Mouse (Mus musculus) forebrain, embryonic 12.5 days (tissue): ENCODE results near the gene Tnn. TPM values are rescaled to one million over a fixed set of nuclear protein-coding genes. Genes with fewer than 3 reads are reported as not detected.

Source experiments
- ATAC-seq: fragments of 200-750 bp; cut with Nextera tagmentation; 2 replicates; pipeline ENCODE4 v1.8.0; 2017; ENCODE audit warnings: moderate TSS enrichment; ENCODE audit not compliant: low FRiP score
- H3K27ac ChIP-seq: fragments of 300-500 bp; sonication (generic); 2 replicates; pipeline ENCODE4 v1.5.1; 2016; ENCODE audit warnings: mild to moderate bottlenecking
- H3K27me3 ChIP-seq: fragments of 300-500 bp; sonication (generic); 2 replicates; pipeline ENCODE4 v1.6.1; 2016; ENCODE audit warnings: mild to moderate bottlenecking
- H3K36me3 ChIP-seq: fragments of 300-500 bp; sonication (generic); replicated peaks from 2 replicates; pipeline ENCODE4 v1.6.1; 2016; ENCODE audit warnings: mild to moderate bottlenecking
- H3K4me1 ChIP-seq: fragments of 300-500 bp; sonication (generic); 2 replicates; pipeline ENCODE4 v1.6.1; 2016
- H3K4me2 ChIP-seq: fragments of 300-500 bp; sonication (generic); 2 replicates; pipeline ENCODE4 v1.6.1; 2016; ENCODE audit warnings: mild to moderate bottlenecking, moderate library complexity
- H3K4me3 ChIP-seq: fragments of 300-500 bp; sonication (generic); replicated peaks from 2 replicates; pipeline ENCODE4 v1.5.1; 2016; ENCODE audit warnings: mild to moderate bottlenecking
- H3K9ac ChIP-seq: fragments of 300-500 bp; sonication (generic); 2 replicates; pipeline ENCODE4 v1.6.1; 2016; ENCODE audit warnings: mild to moderate bottlenecking
- H3K9me3 ChIP-seq: fragments of 300-500 bp; sonication (generic); 2 replicates; pipeline ENCODE4 v1.6.1; 2016
- WGBS: fragments of 180-500 bp; shearing (Covaris S2); methylation state at CpG from one replicate; pipeline ENCODE4 v1.1.7; 2016; 5-methylcytosine and 5-hydroxymethylcytosine counted together
- polyA plus RNA-seq: library from polyadenylated mRNA; unstranded; fragments of >200 nt; fragmentation: Nextera tagmentation; extraction: Ambion mirVana; gene quantifications from 2 replicates; pipeline ENCODE4 v1.2.1, GENCODE M21; 2016

The Tnn gene
- polyA plus RNA-seq, 1 experiment from 2014 or later = 0.11 TPM

DNA sequence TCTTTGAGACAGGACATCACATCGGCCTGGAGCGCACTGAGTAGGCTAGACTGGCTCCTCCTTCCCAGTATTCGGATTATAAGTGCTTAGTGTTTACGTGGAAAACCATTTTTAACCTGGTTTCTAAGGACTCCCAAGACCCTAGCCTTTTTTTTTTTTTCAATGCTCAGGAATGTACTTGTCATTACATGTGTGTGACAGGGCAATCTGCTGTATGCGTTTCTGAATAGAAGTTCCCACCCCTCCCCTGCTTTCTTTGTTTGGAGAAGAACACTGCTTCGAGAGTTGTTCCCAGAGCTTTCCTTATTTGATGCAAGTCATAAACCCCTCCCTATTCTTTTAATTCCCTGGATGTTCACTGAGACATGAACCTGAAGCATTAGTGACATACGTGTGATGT lies 9.0 kb downstream of the Tnn start:
- Histone ChIP-seq H3K36me3 (no peaks in the 10 kb centered on the region), H3K9ac (no peak overlapping the region), H3K27me3 (no peaks in the 10 kb centered on the region), H3K9me3 (no peaks in the 10 kb centered on the region), H3K4me2 (no peak overlapping the region), H3K4me3 (no peak overlapping the region), H3K4me1 (peaks cover 2% of the 10 kb centered on the region), H3K27ac (no peak overlapping the region)
- ATAC-seq = no peak
- WGBS = 69% methylated on average over 7 of the region's 7 CpGs

DNA sequence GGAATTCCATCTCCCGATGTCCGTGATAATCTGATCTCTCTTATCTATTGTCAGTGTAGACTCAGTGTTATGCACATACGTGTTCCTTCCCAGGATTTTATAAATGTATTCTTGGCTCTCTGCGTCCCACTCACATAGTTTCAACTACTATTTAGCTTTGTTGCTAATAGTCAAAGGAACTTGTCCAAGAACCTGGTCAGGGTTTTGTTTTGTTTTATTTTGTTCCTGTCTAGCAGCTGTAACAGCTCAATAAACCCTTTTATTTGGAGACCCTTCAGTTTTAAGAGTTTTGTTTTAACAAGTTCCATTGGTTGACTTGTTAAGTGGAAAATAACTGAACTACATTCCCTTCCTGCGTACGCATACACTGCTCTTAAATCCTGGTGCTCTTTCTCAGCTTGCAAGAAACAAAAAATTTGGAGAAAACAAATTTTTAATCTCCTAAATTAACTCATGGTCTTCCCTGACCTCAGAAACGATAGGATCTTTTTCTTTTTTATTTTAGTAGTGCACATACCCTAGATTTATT lies 17.0 kb downstream of the Tnn start:
- no peak for ATAC-seq
- no peak overlapping the region for H3K27ac ChIP-seq
- no peak overlapping the region for H3K9ac ChIP-seq
- H3K4me2 ChIP-seq = no peak overlapping the region
- H3K36me3 ChIP-seq = no peaks in the 10 kb centered on the region
- no peaks in the 10 kb centered on the region for H3K27me3 ChIP-seq
- WGBS = 81% methylated on average over 7 of the region's 7 CpGs
- H3K9me3 ChIP-seq = no peaks in the 10 kb centered on the region
- H3K4me1 ChIP-seq = no peaks in the 10 kb centered on the region
- H3K4me3 ChIP-seq = no peak overlapping the region

DNA sequence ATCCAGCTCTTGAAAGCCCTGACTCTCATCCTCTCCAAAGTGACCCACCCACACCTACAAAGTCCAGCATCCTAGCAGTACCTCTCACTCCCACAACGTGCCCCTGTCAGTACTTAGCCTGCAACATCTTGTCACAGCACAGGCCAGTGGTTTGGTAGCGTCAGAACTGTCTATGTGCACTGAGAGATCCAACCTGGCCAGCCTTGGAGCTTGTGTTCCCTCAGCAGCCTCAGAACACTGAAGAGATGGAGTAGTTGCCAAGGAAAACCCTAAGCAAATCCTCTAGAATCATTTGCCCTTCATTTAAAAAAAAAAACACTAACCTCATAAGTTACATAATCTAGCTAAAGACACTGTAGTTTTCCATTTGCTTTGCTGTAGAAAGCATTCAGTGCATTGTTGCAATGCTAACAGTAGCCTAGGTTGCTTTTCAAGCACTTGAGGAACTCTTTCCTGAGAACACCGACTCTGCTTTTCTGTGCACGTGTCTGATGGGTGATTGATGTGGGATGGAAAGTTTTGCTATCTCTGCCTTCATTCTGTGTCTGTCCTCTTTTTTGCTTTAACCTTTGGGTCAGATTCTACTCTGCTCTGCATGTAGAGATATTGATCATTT lies 19.8 kb downstream of the Tnn start:
- H3K27me3 ChIP-seq = no peaks in the 10 kb centered on the region
- no peaks in the 10 kb centered on the region for H3K9me3 ChIP-seq
- no peaks in the 10 kb centered on the region for H3K4me1 ChIP-seq
- H3K9ac ChIP-seq = no peak overlapping the region
- WGBS = 80% methylated on average over 4 of the region's 4 CpGs
- no peak for ATAC-seq
- no peak overlapping the region for H3K27ac ChIP-seq
- no peaks in the 10 kb centered on the region for H3K36me3 ChIP-seq
- no peak overlapping the region for H3K4me3 ChIP-seq
- no peak overlapping the region for H3K4me2 ChIP-seq

GRCm38 (mm10) chr1:160123957-160124356 lies 29.4 kb downstream of the Tnn start:
- Histone ChIP-seq H3K4me2 (no peak overlapping the region), H3K27me3 (no peaks in the 10 kb centered on the region), H3K36me3 (no peaks in the 10 kb centered on the region), H3K27ac (no peak overlapping the region), H3K4me3 (no peak overlapping the region), H3K4me1 (no peaks in the 10 kb centered on the region), H3K9me3 (no peaks in the 10 kb centered on the region), H3K9ac (no peak overlapping the region)
- 89% methylated on average over 2 of the region's 2 CpGs for WGBS
- no peak for ATAC-seq

DNA sequence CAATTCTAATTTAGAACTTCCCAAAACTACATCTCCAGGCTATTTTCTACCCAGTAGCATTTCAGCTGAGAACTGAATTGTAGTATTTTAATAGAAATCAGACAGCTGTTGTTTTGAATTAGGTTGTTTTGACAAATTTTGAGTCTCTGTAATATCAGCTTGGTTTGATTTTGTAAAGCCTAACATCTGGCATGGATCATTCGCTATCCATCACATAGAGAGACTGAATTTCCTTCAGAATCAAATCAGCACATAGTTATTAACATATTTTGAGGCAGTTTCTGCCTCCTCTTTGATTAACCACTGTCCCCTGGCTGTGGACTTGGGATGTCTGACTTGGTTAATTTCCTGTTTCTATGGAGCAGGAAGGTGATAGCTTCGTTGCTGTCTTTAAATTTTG lies 44.8 kb downstream of the Tnn start:
- H3K9me3 ChIP-seq = no peaks in the 10 kb centered on the region
- 86% methylated on average over 2 of the region's 2 CpGs for whole genome bisulfite sequencing
- H3K4me2 ChIP-seq = no peak overlapping the region
- no peaks in the 10 kb centered on the region for H3K36me3 ChIP-seq
- no peak overlapping the region for H3K9ac ChIP-seq
- no peak overlapping the region for H3K4me3 ChIP-seq
- H3K4me1 ChIP-seq = no peaks in the 10 kb centered on the region
- ATAC-seq = no peak
- H3K27ac ChIP-seq = no peak overlapping the region
- no peaks in the 10 kb centered on the region for H3K27me3 ChIP-seq

DNA sequence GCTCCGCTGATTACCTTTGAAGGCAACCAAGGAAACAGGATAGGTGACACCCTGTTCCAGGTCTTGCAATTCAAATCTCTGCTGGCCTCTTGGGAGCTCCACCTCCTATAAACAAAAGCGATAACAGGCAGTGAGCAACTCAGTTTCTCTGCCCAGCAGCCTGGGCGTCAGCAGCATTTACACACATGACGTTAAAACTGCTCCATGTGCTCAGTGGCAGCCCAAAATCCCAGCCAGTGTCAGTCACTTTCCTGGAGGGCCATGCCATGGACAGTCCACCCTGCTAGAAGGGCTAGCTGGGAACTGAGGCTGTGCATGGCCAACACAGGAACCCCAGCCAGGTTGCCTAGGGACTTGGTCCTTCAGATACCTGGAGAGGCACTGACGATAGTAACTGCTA lies 48.0 kb downstream of the Tnn start:
- no peaks in the 10 kb centered on the region for H3K27me3 ChIP-seq
- no peak overlapping the region for H3K27ac ChIP-seq
- no peak for ATAC-seq
- H3K9ac ChIP-seq = no peak overlapping the region
- no peak overlapping the region for H3K4me2 ChIP-seq
- no peak overlapping the region for H3K4me3 ChIP-seq
- H3K4me1 ChIP-seq = no peaks in the 10 kb centered on the region
- no peaks in the 10 kb centered on the region for H3K9me3 ChIP-seq
- 91% methylated on average over 5 of the region's 5 CpGs for WGBS
- no peaks in the 10 kb centered on the region for H3K36me3 ChIP-seq

GRCm38 (mm10) chr1:160100996-160101395 lies 52.4 kb downstream of the Tnn start:
- H3K9ac ChIP-seq = no peak overlapping the region
- 78% methylated on average over 5 of the region's 5 CpGs for WGBS
- H3K4me2 ChIP-seq = no peak overlapping the region
- no peak overlapping the region for H3K4me3 ChIP-seq
- H3K27me3 ChIP-seq = no peaks in the 10 kb centered on the region
- ATAC-seq = no peak
- H3K9me3 ChIP-seq = no peaks in the 10 kb centered on the region
- no peaks in the 10 kb centered on the region for H3K4me1 ChIP-seq
- no peak overlapping the region for H3K27ac ChIP-seq
- no peaks in the 10 kb centered on the region for H3K36me3 ChIP-seq

GRCm38 (mm10) chr1:160099659-160100302 lies 53.6 kb downstream of the Tnn start:
- H3K27ac ChIP-seq = no peak overlapping the region
- no peak for ATAC-seq
- no peaks in the 10 kb centered on the region for H3K4me1 ChIP-seq
- H3K36me3 ChIP-seq = no peaks in the 10 kb centered on the region
- H3K27me3 ChIP-seq = no peaks in the 10 kb centered on the region
- no peaks in the 10 kb centered on the region for H3K9me3 ChIP-seq
- H3K4me3 ChIP-seq = no peak overlapping the region
- H3K4me2 ChIP-seq = no peak overlapping the region
- 86% methylated on average over 5 of the region's 5 CpGs for WGBS
- H3K9ac ChIP-seq = no peak overlapping the region

- Histone ChIP-seq H3K4me3 (no peak overlapping the region), H3K27ac (no peak overlapping the region), H3K4me2 (no peak overlapping the region), H3K9ac (no peak overlapping the region), H3K27me3 (no peaks in the 10 kb centered on the region), H3K36me3 (no peaks in the 10 kb centered on the region), H3K9me3 (no peaks in the 10 kb centered on the region), H3K4me1 (no peaks in the 10 kb centered on the region)
- ATAC-seq = no peak
- 90% methylated on average over 2 of the region's 2 CpGs for WGBS
Measured at GRCm38 (mm10) chr1:160086651-160087050, 66.7 kb downstream of the Tnn start.

DNA sequence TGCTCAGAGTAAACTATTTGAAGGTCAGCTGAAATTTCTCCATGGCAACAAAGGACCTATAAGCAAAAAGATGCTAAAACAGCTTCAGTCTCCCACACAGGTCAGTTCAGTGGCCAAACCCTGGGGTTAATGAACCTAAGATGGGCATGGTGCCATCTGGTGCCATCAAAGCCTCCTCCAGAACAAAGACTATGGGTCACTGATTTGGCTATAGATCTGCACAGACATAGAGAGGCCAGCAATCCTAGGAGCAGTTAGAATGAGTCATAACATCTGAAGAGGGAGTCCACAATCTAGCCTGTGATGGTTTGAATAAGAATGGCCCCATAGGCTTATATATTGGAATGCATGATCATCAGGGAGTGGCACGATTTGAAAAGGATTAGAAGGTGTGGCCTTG lies 69.1 kb downstream of the Tnn start:
- Histone ChIP-seq H3K36me3 (no peaks in the 10 kb centered on the region), H3K27me3 (no peaks in the 10 kb centered on the region), H3K4me3 (no peak overlapping the region), H3K4me1 (no peaks in the 10 kb centered on the region), H3K4me2 (no peak overlapping the region), H3K9me3 (no peaks in the 10 kb centered on the region), H3K9ac (no peak overlapping the region), H3K27ac (no peak overlapping the region)
- 81% methylated on average over 1 of the region's 1 CpGs for WGBS
- ATAC-seq = no peak

GRCm38 (mm10) chr1:160082647-160083046 lies 70.7 kb downstream of the Tnn start:
- ATAC-seq = no peak
- Histone ChIP-seq H3K36me3 (no peaks in the 10 kb centered on the region), H3K4me3 (no peak overlapping the region), H3K9ac (no peak overlapping the region), H3K27ac (no peak overlapping the region), H3K4me2 (no peak overlapping the region), H3K9me3 (no peaks in the 10 kb centered on the region), H3K4me1 (no peaks in the 10 kb centered on the region), H3K27me3 (no peaks in the 10 kb centered on the region)
- 94% methylated on average over 1 of the region's 1 CpGs for WGBS

- Histone ChIP-seq H3K27ac (no peak overlapping the region), H3K9ac (no peak overlapping the region), H3K4me2 (no peak overlapping the region), H3K27me3 (no peaks in the 10 kb centered on the region), H3K36me3 (no peaks in the 10 kb centered on the region), H3K4me1 (no peaks in the 10 kb centered on the region), H3K9me3 (no peaks in the 10 kb centered on the region), H3K4me3 (no peak overlapping the region)
- 23% methylated on average over 2 of the region's 2 CpGs for WGBS
- peak; percentile 71; the same call in 1 of the 2 replicates for ATAC-seq
Measured at GRCm38 (mm10) chr1:160080800-160081436, 72.5 kb downstream of the Tnn start.
